Mouse (Mus musculus) 3134 (cell line): ENCODE data around the gene Lrmda.
"Not testable (repeated sequence)": the region's sequence is repeated elsewhere in the genome, so short reads cannot be mapped to it uniquely, and the experiment has no call there.

Source experiments
- DNase-seq: peaks from one replicate; pipeline ENCODE4 v3.0.0-alpha.2; 2011; ENCODE audit warnings: low spot score; ENCODE audit not compliant: insufficient read length; ENCODE audit errors: extremely low read depth

Lrmda gene

DNA sequence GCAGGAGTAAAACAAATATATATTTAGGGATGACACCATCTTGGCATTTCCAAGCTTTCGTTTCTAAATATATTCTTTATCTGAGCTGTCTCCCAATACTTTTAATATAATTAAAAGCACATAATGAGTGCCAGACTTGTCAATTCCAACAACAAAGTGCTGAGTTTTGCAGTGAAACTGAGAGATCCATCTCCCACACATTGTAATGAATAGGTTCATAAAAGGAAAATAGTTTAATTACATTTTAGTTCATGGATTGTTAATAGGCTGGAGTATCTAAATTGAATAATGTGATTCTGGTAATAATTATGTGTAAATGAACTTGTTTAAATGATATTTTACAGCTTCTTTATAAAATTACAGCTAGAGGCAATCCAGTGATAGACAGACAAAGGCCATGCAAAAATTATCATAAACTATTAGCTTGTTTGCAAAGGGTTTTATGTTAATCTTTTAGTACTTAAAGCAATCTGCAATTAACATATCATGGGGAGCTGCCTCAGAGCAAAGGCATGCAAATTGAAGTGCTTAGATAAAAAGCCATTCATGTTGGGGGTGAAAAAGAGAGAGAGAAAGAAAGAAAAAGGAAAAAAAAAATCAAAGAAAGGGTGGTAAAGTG lies 725.9 kb downstream of the Lrmda start:
- no peak for DNase-seq

GRCm38 (mm10) chr14:22745882-22746480 lies 726.5 kb downstream of the Lrmda start:
- DNase-seq, result no peak

- DNase-seq, result no peak
Measured at GRCm38 (mm10) chr14:22747816-22748215, 728.3 kb downstream of the Lrmda start.

DNA sequence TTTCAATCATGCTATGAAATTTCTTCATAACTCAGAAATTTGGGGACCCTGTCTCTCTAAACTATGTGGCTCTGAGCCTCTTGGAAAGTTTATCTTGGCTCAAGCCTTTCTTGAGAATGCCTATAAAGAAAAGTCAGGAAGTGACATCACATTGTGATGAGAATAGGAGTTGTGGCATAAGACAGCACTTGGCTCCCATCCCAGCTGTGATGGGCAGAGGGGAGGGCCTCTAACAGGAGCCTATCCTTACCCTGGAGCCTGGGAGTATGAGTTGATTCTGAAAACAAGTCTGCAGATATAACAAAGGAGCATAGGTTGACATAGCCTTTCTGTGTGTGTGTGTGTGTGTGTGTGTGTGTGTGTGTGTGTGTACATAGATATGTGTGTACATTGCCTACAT lies 730.9 kb downstream of the Lrmda start:
- no peak for DNase-seq

- DNase-seq, result no peak
Measured at GRCm38 (mm10) chr14:22751290-22751689, 731.8 kb downstream of the Lrmda start.

- no peak for DNase-seq
Measured at GRCm38 (mm10) chr14:22754633-22755032, 735.1 kb downstream of the Lrmda start.

- no peak for DNase-seq
Measured at GRCm38 (mm10) chr14:22757493-22757892, 738.0 kb downstream of the Lrmda start.

- DNase-seq, result no peak
Measured at GRCm38 (mm10) chr14:22759216-22759615, 739.7 kb downstream of the Lrmda start.

GRCm38 (mm10) chr14:22759673-22760072 lies 740.2 kb downstream of the Lrmda start:
- DNase-seq, result no peak

DNA sequence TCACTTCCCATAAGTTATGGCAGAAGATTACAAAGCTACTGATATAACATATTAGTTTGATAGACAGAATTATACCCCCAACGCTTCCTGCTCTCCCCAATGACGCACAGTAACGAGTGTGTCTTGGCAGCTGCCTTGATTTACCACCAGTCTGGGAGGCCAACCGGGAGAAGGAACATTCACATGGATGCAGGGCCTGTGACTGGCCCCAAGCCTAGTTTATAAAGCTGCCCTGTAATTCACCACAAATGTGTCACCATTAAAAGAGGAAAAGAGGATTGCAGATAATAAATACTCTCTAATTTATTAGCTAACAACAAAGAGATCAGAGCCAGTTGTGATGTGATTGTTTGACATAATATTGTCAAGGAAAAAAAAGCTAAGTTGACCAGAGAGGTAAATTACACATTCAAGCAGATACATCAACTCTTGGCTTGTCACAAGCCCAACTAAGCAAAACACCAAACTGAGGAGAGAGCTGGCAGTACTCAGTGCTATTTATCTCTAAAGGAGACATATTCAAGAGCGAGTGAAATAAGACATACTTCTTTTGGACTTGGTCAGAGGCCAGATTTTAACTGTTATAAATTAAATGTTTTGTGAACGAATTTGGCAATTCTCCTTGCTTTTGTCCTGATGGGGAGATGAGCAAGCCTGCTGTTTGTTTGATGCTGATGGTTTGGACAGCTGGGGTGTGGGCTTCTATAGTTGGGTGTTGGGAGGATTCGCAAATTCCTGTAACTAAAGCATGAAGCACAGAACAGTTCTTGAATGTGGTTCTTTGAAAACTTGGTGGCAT lies 740.9 kb downstream of the Lrmda start:
- no peak for DNase-seq

DNA sequence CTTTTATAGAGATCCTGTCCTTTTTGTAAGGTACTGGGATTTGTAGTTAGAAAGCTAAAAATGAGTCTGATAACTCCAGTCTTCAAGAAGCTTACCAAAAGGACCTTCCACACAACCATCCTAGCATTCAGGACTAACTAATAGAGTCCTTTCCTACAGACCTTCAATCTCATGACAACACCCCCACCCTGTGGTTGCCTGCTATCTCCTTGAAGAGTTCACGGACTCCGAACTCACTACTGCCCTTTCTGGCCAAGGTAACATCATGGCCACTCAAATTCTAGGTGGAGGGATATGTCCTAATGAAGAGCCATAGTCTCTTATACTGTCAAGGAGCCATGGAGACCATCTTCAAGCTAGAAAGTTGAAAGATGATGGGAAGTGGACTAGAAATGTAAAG lies 762.2 kb downstream of the Lrmda start:
- no peak for DNase-seq

GRCm38 (mm10) chr14:22782365-22782764 lies 762.9 kb downstream of the Lrmda start:
- no peak for DNase-seq

GRCm38 (mm10) chr14:22783211-22784161 lies 764.0 kb downstream of the Lrmda start:
- no peak for DNase-seq

GRCm38 (mm10) chr14:22800020-22800419 lies 780.5 kb downstream of the Lrmda start:
- no peak for DNase-seq

- DNase-seq, result no peak
Measured at GRCm38 (mm10) chr14:22800871-22801636, 781.5 kb downstream of the Lrmda start.

DNA sequence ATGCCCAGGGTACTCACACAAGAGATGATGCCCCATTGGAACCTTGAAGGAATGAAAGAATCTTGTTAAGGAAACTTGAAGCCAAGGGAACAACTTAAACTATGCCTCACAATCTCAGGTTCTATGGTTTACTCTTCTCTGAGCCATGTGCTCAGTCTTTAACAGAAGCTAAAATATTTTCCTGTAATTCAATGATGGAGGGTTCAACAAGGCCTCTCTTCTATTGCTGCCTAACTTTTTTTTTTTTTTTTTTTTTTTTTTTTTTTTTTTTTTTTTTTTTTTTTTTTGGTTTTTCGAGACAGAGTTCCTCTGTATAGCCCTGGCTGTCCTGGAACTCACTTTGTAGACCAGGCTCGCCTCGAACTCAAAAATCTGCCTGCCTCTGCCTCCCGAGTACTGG lies 782.2 kb downstream of the Lrmda start:
- not testable (repeated sequence) for DNase-seq

GRCm38 (mm10) chr14:22807324-22807723 lies 787.8 kb downstream of the Lrmda start:
- DNase-seq, result no peak

DNA sequence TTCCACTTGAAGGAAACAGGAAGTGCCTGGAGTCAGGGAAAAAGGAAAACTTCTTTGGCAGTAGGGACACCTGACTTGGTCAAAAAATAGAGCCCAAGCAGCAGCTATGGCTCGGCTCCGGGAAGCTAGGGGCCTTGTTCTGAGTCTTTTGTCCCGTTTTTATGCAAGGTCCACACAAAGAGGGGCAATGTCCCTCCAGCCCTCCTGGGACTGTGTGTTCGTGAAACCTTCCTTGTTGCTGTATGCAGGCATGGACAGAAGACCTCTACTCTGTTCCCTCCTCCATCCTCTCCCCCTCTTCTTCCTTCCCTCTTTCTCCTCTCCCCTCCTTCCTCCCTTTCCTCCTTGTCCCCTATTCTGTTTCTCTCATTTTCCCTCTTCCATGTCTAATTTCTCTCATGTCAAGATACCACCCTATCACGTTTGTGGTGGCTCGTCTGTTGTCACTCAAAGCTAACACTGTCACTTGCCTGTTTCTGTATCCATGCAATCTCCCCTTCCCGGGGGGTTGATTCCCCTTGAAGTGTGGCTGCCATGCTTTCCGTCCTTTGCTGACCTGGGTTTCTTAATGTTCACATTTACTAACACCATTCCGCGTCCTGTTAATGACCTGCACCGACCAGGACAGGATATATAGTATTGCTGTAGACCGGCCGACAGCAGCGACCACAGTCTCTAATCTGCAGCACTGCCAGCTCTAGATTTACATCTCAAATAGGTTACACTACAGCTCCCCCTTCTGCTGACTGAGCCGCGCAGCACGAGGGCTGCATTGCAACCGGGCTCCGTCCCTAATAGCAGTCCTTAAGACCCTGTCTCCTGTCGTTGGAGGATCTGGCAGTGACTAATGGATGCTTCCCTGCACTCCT lies 788.4 kb downstream of the Lrmda start:
- DNase-seq, result peak; percentile 49

DNA sequence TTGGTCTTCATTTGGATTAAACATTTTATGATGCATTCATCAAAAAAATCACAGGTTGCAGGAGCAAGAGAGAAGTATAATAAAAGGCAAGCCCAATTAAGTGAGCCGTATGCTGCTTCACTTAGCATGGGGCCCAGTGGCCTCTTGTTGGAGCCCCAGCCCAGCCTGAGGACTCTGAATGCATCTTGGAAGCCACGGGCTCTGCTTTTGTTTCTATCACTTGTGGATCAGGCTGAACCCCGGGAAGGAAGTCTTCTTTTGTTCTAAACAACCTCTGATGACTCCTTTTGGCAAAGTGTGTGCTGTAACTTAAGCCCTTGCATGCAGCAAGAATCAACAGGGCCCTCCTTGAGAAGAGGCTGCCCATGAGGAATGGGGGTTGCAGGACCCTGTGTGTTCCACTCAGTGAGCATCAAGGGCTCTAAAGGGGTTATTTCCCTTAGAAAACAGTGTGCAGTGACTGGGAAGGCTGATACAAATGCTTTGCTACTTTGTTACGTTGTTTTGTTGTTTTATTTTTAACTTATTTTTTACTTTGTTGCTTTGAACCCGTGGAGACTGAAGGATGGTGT lies 789.2 kb downstream of the Lrmda start:
- DNase-seq, result no peak
